Mouse (Mus musculus) cortical plate, adult 2 months (tissue): Measurements from ENCODE around the gene Gli1.
"Not testable (repeated sequence)": the region's sequence is repeated elsewhere in the genome, so short reads cannot be mapped to it uniquely, and the experiment has no call there.

Experiments
- CTCF ChIP-seq: fragments of 200-500 bp; IDR thresholded peaks from 2 replicates; pipeline ENCODE4 v1.5.1; 2011; ENCODE audit warnings: mild to moderate bottlenecking, control low read depth, low read length; ENCODE audit not compliant: insufficient read depth; ENCODE audit errors: extremely low read depth
- POLR2A ChIP-seq: fragments of 200-500 bp; IDR thresholded peaks from 2 replicates; pipeline ENCODE4 v1.6.1; 2011; ENCODE audit warnings: mild to moderate bottlenecking, low read length, control low read depth; ENCODE audit not compliant: insufficient read depth; ENCODE audit errors: extremely low read depth

DNA sequence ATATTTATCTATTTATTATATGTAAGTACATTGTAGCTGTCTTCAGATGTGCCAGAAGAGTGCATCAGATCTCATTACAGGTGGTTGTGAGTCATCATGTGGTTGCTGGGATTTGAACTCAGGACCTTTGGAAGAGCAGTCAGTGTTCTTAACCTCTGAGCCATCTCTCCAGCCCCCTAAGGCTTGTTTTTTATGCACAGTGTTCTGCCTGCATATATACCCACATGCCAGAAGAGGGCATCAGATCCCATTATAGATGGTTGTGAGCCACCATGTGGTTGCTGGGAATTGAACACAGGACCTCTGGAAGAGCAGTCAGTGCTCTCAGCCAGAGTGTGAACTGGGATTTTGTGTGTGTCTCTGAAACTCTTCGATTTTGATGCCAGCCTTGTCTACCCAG is 26.8 kb downstream of the Gli1 start:
- TF ChIP-seq CTCF, POLR2A: not testable (repeated sequence)
